8 mouse cellular contexts compared by ENCODE assay signal in the genomic region with DNA sequence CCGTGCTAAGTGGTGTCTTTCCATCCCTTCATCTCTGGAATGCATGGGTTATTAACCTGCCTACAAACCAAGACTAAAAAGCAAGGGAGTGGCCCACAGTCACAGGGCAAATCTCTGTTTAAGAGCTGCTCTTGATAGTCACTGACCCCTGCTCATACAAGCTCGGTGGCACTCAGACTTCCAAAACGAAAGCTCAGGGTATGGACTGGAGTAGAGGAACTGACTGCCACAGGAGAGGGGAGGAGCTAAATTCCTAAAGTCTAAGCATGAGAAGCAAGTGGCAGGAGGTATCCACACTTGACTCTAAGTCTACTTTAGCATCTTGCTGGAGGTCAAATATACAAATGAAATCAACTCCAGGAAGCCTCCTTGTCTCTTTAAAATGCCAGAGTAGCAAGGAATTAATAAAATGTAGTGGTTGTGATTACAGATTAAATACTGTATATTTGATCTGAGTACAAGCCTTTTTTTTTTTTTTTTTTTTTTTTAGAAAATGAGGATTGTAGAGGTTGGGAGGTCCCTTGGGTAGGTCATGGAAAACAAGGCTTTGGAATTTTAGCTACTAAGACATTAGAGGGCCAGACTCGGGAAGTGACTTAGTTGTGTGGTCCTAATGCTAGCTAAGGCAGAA. TPM values are rescaled to one million over a fixed set of nuclear protein-coding genes. Genes with fewer than 3 reads are reported as not detected.
A peak's percentile ranks its signal among the peaks of the same experiment; 100 is the strongest.
DNase-seq lines count a peak whose midpoint lies in the region; ATAC-seq and TF ChIP-seq lines count a peak whose summit lies in the region.

No protein-coding gene starts in this region.

- H3K9me3 ChIP-seq in limb, embryonic 11.5 days (ENCODE audit: control insufficient read depth, low read length), result no peaks in the 10 kb centered on the region
- H3K9me3 ChIP-seq in limb, embryonic 10.5 days (replicated peaks), result no peaks in the 10 kb centered on the region
- H3K9me3 ChIP-seq in intestine, embryonic 14.5 days (ENCODE audit: control insufficient read depth, low read length), result no peaks in the 10 kb centered on the region
- H3K9me3 ChIP-seq in neural tube, embryonic 12.5 days, result no peaks in the 10 kb centered on the region

- no peak for TF ChIP-seq POLR2A in cortical plate, adult 2 months (IDR thresholded peaks at IDR 0.05; ENCODE audit: extremely low read depth, insufficient read depth, low read length)

- H3K36me3 ChIP-seq in limb, embryonic 11.5 days (ENCODE audit: control insufficient read depth, insufficient read depth, low read length), result no peaks in the 10 kb centered on the region
- no peaks in the 10 kb centered on the region for H3K36me3 ChIP-seq in limb, embryonic 10.5 days
- no peaks in the 10 kb centered on the region for H3K36me3 ChIP-seq in intestine, embryonic 14.5 days (ENCODE audit: control insufficient read depth, insufficient read depth, low read length)
- no peaks in the 10 kb centered on the region for H3K36me3 ChIP-seq in neural tube, embryonic 12.5 days

- H3K4me2 ChIP-seq in limb, embryonic 11.5 days (ENCODE audit: low read depth, severe bottlenecking), result peak overlapping the region; percentile 51; the same call in 1 of the 2 replicates
- H3K4me2 ChIP-seq in intestine, embryonic 14.5 days (ENCODE audit: low read length), result peak overlapping the region; percentile 63
- H3K4me2 ChIP-seq in neural tube, embryonic 12.5 days (replicated peaks), result peak overlapping the region; percentile 65

- H3K4me1 ChIP-seq in limb, embryonic 11.5 days (ENCODE audit: control insufficient read depth, insufficient read depth, low read length), result no peaks in the 10 kb centered on the region
- H3K4me1 ChIP-seq in limb, embryonic 10.5 days, result peaks cover 11% of the 10 kb centered on the region
- H3K4me1 ChIP-seq in cortical plate, adult 2 months (ENCODE audit: control insufficient read depth, insufficient read depth, low read length), result no peaks in the 10 kb centered on the region
- peaks cover 6% of the 10 kb centered on the region; the same call in 1 of the 2 replicates for H3K4me1 ChIP-seq in intestine, embryonic 14.5 days (replicated peaks; ENCODE audit: control insufficient read depth, insufficient read depth, low read length)
- peaks cover 13% of the 10 kb centered on the region for H3K4me1 ChIP-seq in neural tube, embryonic 12.5 days

- no peak for ATAC-seq in limb, embryonic 11.5 days (ENCODE audit: insufficient number of reproducible peaks, low FRiP score, low TSS enrichment, low read depth)
- no peak for ATAC-seq in intestine, embryonic 14.5 days (replicated peaks; ENCODE audit: low FRiP score, low TSS enrichment, low read depth)
- no peak for ATAC-seq in neural tube, embryonic 12.5 days (ENCODE audit: low FRiP score, low read depth)

- H3K9ac ChIP-seq in limb, embryonic 11.5 days (ENCODE audit: low read length), result no peak overlapping the region
- no peak overlapping the region for H3K9ac ChIP-seq in intestine, embryonic 14.5 days (ENCODE audit: low read length)
- H3K9ac ChIP-seq in neural tube, embryonic 12.5 days, result no peak overlapping the region; the same call in 1 of the 2 replicates

- WGBS in limb, embryonic 11.5 days, result 60% methylated on average over 4 of the region's 4 CpGs
- WGBS in limb, embryonic 10.5 days, result 57% methylated on average over 4 of the region's 4 CpGs
- 48% methylated on average over 4 of the region's 4 CpGs for WGBS in intestine, embryonic 14.5 days
- WGBS in neural tube, embryonic 12.5 days, result 55% methylated on average over 4 of the region's 4 CpGs

- TF ChIP-seq CTCF in cortical plate, adult 2 months (IDR thresholded peaks at IDR 0.05; ENCODE audit: extremely low read depth, insufficient read depth, low read length), result no peak

- H3K4me3 ChIP-seq in limb, embryonic 11.5 days (ENCODE audit: low read depth, low read length), result no peak overlapping the region; the same call in 1 of the 2 replicates
- no peak overlapping the region; the same call in 1 of the 2 replicates for H3K4me3 ChIP-seq in limb, embryonic 10.5 days
- H3K4me3 ChIP-seq in cortical plate, adult 2 months (ENCODE audit: insufficient read depth, low read length), result peak overlapping the region; percentile 45; the same call in 1 of the 2 replicates
- peak overlapping the region; percentile 39; the same call in 1 of the 2 replicates for H3K4me3 ChIP-seq in intestine, embryonic 14.5 days (ENCODE audit: low read depth, low read length)
- no peak overlapping the region for H3K4me3 ChIP-seq in neural tube, embryonic 12.5 days

- H3K27me3 ChIP-seq in limb, embryonic 11.5 days (ENCODE audit: control insufficient read depth, insufficient read depth, low read length), result no peaks in the 10 kb centered on the region
- 0 out of 2 replicates have a peak, but pooled peaks cover 3% of the 10 kb centered on the region for H3K27me3 ChIP-seq in limb, embryonic 10.5 days (ENCODE audit: low read depth, poor library complexity, severe bottlenecking)
- no peaks in the 10 kb centered on the region for H3K27me3 ChIP-seq in intestine, embryonic 14.5 days (replicated peaks; ENCODE audit: control insufficient read depth, insufficient read depth, low read length)
- no peaks in the 10 kb centered on the region for H3K27me3 ChIP-seq in neural tube, embryonic 12.5 days (replicated peaks)

- no peak overlapping the region for H3K27ac ChIP-seq in limb, embryonic 11.5 days (replicated peaks; ENCODE audit: low read depth, low read length)
- H3K27ac ChIP-seq in limb, embryonic 10.5 days, result no peak overlapping the region
- H3K27ac ChIP-seq in cortical plate, adult 2 months (ENCODE audit: insufficient read depth, low read length), result no peak overlapping the region
- H3K27ac ChIP-seq in intestine, embryonic 14.5 days (ENCODE audit: low read depth), result no peak overlapping the region
- H3K27ac ChIP-seq in neural tube, embryonic 12.5 days, result no peak overlapping the region

- no peak for DNase-seq in limb, embryonic 11.5 days (ENCODE audit: low spot score)
- no peak for DNase-seq in limb, embryonic 10.5 days (ENCODE audit: low spot score)
- no peak for DNase-seq in intestine, embryonic 14.5 days (ENCODE audit: low spot score)
- no peak for DNase-seq in spleen, postnatal 10 days (ENCODE audit: low spot score in 2 of 2)
- DNase-seq in cerebellum, adult 8-10 months, result no peak
- no peak for DNase-seq in urinary bladder, postnatal 36 days (ENCODE audit: low spot score in 2 of 2)

RNA-seq across cellular contexts. Expression of gene Cd80, which starts 20.4 kb away (rescaled TPM):
- 0.21 and 0.34 TPM in 2 replicates for polyA plus RNA-seq in limb, embryonic 11.5 days (2014; fragmentation: Nextera tagmentation; extraction: Ambion mirVana)
- 0.29 and 0.53 TPM in 2 replicates for polyA plus RNA-seq in limb, embryonic 10.5 days (2016; fragmentation: Nextera tagmentation; extraction: Ambion mirVana)
- polyA plus RNA-seq in cortical plate, adult 2 months (2012; rRNA removed), result 0.61 and 0.79 TPM in 2 replicates
- polyA plus RNA-seq in intestine, embryonic 14.5 days (2014; fragmentation: Nextera tagmentation; extraction: Ambion mirVana), result 0.27 and 0.31 TPM in 2 replicates
- polyA plus RNA-seq in neural tube, embryonic 12.5 days (2016; fragmentation: Nextera tagmentation; extraction: Ambion mirVana), result 0.46 and 0.87 TPM in 2 replicates

RNA-seq across cellular contexts. Expression of gene Adprh, which starts 23.3 kb away (rescaled TPM):
- polyA plus RNA-seq in limb, embryonic 11.5 days (2014; fragmentation: Nextera tagmentation; extraction: Ambion mirVana), result 135 and 141 TPM in 2 replicates
- polyA plus RNA-seq in limb, embryonic 10.5 days (2016; fragmentation: Nextera tagmentation; extraction: Ambion mirVana), result 153 and 159 TPM in 2 replicates
- polyA plus RNA-seq in cortical plate, adult 2 months (2012; rRNA removed), result 61.2 and 61.3 TPM in 2 replicates
- polyA plus RNA-seq in intestine, embryonic 14.5 days (2014; fragmentation: Nextera tagmentation; extraction: Ambion mirVana), result 86.6 and 90.8 TPM in 2 replicates
- 150 and 156 TPM in 2 replicates for polyA plus RNA-seq in neural tube, embryonic 12.5 days (2016; fragmentation: Nextera tagmentation; extraction: Ambion mirVana)

RNA-seq across cellular contexts. Expression of gene Pla1a, which starts 42.9 kb away (rescaled TPM):
- polyA plus RNA-seq in limb, embryonic 11.5 days (2014; fragmentation: Nextera tagmentation; extraction: Ambion mirVana), result 0.07 TPM in 1 of 2 replicates, not detected in the other
- polyA plus RNA-seq in limb, embryonic 10.5 days (2016; fragmentation: Nextera tagmentation; extraction: Ambion mirVana), result 0.11 TPM in 1 of 2 replicates, not detected in the other
- 2.2 and 2.3 TPM in 2 replicates for polyA plus RNA-seq in cortical plate, adult 2 months (2012; rRNA removed)
- polyA plus RNA-seq in intestine, embryonic 14.5 days (2014; fragmentation: Nextera tagmentation; extraction: Ambion mirVana), result 0.09 and 0.81 TPM in 2 replicates
- polyA plus RNA-seq in neural tube, embryonic 12.5 days (2016; fragmentation: Nextera tagmentation; extraction: Ambion mirVana), result 0.28 and 0.42 TPM in 2 replicates

RNA-seq across cellular contexts. Expression of gene Timmdc1, which starts 46.7 kb away (rescaled TPM):
- polyA plus RNA-seq in limb, embryonic 11.5 days (2014; fragmentation: Nextera tagmentation; extraction: Ambion mirVana), result 25.1 and 28.9 TPM in 2 replicates
- 29.2 and 30.1 TPM in 2 replicates for polyA plus RNA-seq in limb, embryonic 10.5 days (2016; fragmentation: Nextera tagmentation; extraction: Ambion mirVana)
- polyA plus RNA-seq in cortical plate, adult 2 months (2012; rRNA removed), result 16.2 and 16.8 TPM in 2 replicates
- polyA plus RNA-seq in intestine, embryonic 14.5 days (2014; fragmentation: Nextera tagmentation; extraction: Ambion mirVana), result 22.3 and 22.8 TPM in 2 replicates
- 31.6 and 38.3 TPM in 2 replicates for polyA plus RNA-seq in neural tube, embryonic 12.5 days (2016; fragmentation: Nextera tagmentation; extraction: Ambion mirVana)

Comparison
In these comparisons a context has a peak if more than half of its experiments do, and no peak if none do; other contexts are left out.
1. H3K4me3 ChIP-seq: peak in cortical plate, adult 2 months (single experiment) and intestine, embryonic 14.5 days (single experiment); none in limb, embryonic 11.5 days (single experiment), limb, embryonic 10.5 days (single experiment) and neural tube, embryonic 12.5 days (single experiment).
2. Peak in every context shown above with its lines, with median percentiles within 50 percentile points of each other: H3K4me2 ChIP-seq.